Mouse (Mus musculus) erythroblast, embryonic 14.5 days (primary cell): ENCODE measurements around the gene Nlrp6. TPM values are rescaled to one million over a fixed set of nuclear protein-coding genes. Genes with fewer than 3 reads are reported as not detected.

Experiments
- H3K27me3 ChIP-seq: 2 replicates; pipeline ENCODE4 v1.6.1; 2012; ENCODE audit warnings: inconsistent platforms; ENCODE audit not compliant: control insufficient read depth
- H3K36me3 ChIP-seq: 2 replicates; pipeline ENCODE4 v1.6.1; 2012; ENCODE audit warnings: mild to moderate bottlenecking, inconsistent platforms; ENCODE audit not compliant: control insufficient read depth
- H3K4me1 ChIP-seq: 2 replicates; pipeline ENCODE4 v1.6.1; 2012; ENCODE audit warnings: inconsistent platforms; ENCODE audit not compliant: control insufficient read depth
- H3K4me3 ChIP-seq: replicated peaks from 2 replicates; pipeline ENCODE3; 2012; ENCODE audit warnings: moderate library complexity, mild to moderate bottlenecking, inconsistent platforms
- H3K9me3 ChIP-seq: 2 replicates; pipeline ENCODE4 v1.6.1; 2012; ENCODE audit warnings: low read length, inconsistent platforms, mixed read lengths; ENCODE audit not compliant: control insufficient read depth
- GATA1 ChIP-seq: IDR thresholded peaks from 2 replicates; pipeline ENCODE4 v1.6.1; 2012; ENCODE audit warnings: low read length, inconsistent platforms, mixed read lengths
- TAL1 ChIP-seq: IDR thresholded peaks from 3 replicates; pipeline ENCODE4 v1.6.1; 2012; ENCODE audit warnings: low read length, inconsistent platforms, mixed read lengths
- polyA plus RNA-seq: library from polyadenylated mRNA; stranded (reverse); fragments of >175 nt; gene quantifications from 2 replicates; pipeline ENCODE4 v1.2.3, GENCODE M21; 2012

Nlrp6 gene
- polyA plus RNA-seq, 1 experiment = not detected

DNA sequence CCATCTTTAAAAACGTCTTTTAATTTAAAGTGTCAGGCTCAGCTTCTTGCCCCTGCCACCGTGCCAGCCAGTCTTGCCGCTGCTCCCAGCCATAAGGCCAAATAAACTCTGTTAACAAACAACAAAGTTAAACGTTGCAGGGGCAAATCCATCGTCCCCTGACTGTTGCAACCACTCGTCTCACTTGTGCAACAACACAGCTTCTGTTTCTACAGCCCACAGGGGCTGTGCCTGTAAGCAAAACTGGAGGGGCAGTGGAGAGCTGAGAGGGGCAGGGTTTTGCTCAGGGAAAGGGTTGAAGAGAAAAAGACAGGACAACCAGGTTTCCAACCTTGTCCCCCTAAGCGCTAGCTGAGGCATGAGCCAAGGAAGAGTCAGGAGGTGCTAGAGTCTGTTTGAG, 12.5 kb upstream of the Nlrp6 start:
- TF ChIP-seq GATA1 = no peak
- TF ChIP-seq TAL1 = no peak
- H3K4me3 ChIP-seq = no peak overlapping the region
- no peaks in the 10 kb centered on the region for H3K36me3 ChIP-seq
- peaks cover 3% of the 10 kb centered on the region for H3K27me3 ChIP-seq
- peaks cover 8% of the 10 kb centered on the region for H3K4me1 ChIP-seq
- no peaks in the 10 kb centered on the region for H3K9me3 ChIP-seq

DNA sequence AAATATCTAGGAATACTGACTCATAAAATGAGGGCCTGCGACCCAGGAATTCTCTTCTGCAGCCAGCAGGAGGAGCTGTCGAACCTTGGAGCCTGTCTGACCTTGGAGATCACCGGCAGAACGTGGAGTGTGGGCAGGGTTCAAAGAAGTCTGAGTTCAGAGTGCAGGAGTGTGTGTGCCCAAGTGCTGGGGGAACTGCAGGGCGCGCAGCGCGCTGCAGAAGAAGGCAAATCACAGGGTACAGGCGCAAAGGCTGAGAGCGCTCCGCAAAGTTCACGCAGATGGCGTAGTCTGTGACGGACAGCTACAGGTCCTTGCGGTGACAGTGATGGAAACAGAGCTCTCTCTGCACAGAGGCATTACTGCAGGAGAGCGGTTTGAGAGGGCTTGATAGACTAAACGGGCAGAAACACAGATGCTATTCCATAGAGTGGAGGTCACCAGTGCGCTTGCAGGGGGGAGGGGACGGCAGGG, 12.0 kb upstream of the Nlrp6 start:
- no peaks in the 10 kb centered on the region for H3K36me3 ChIP-seq
- TF ChIP-seq GATA1 = no peak
- no peak for TF ChIP-seq TAL1
- no peaks in the 10 kb centered on the region for H3K9me3 ChIP-seq
- H3K4me3 ChIP-seq = no peak overlapping the region
- peaks cover 8% of the 10 kb centered on the region for H3K4me1 ChIP-seq
- H3K27me3 ChIP-seq = peaks cover 3% of the 10 kb centered on the region

GRCm38 (mm10) chr7:140912293-140912692, 8.4 kb upstream of the Nlrp6 start:
- no peak overlapping the region for H3K4me3 ChIP-seq
- H3K4me1 ChIP-seq = peaks cover 8% of the 10 kb centered on the region
- peaks cover 3% of the 10 kb centered on the region for H3K27me3 ChIP-seq
- no peak for TF ChIP-seq TAL1
- TF ChIP-seq GATA1 = no peak
- no peaks in the 10 kb centered on the region; the same call in 1 of the 2 replicates for H3K36me3 ChIP-seq
- H3K9me3 ChIP-seq = no peaks in the 10 kb centered on the region

DNA sequence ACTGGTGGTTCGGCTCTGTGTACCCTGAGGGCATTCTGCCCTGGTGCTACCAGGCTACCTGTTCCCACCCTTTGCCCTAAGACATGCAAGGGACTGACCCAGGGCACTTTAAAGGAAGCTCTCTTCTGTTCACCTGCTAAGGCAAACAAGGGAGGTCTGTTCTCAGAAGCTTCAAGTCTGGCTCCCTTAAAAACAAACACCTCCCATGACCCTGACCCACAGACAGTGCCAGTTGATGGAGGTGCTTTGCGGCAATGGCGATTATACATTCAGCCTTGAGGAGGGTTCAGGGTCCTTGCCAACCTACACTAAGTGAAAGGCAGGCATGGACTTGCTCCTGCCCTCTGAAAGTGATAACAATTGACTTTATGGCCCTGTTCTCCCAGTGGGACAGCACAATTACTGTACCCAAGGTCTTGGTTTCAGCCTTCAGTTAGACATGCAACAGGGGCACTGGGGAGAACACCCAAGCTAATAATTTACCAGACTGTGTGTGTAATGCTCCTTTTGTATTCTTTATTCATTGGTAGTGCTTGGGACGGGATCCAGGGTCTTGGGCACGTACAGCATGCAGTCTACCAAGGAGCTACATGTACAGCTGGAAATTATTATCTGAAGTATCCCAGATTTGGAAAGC, 7.7 kb upstream of the Nlrp6 start:
- Histone ChIP-seq H3K4me3 (no peak overlapping the region), H3K9me3 (no peaks in the 10 kb centered on the region), H3K27me3 (peaks cover 3% of the 10 kb centered on the region), H3K4me1 (peaks cover 8% of the 10 kb centered on the region), H3K36me3 (no peaks in the 10 kb centered on the region; the same call in 1 of the 2 replicates)
- no peak for TF ChIP-seq TAL1
- TF ChIP-seq GATA1 = no peak

- Histone ChIP-seq H3K36me3 (no peaks in the 10 kb centered on the region; the same call in 1 of the 2 replicates), H3K27me3 (peaks cover 6% of the 10 kb centered on the region), H3K9me3 (no peaks in the 10 kb centered on the region), H3K4me3 (no peak overlapping the region), H3K4me1 (peaks cover 4% of the 10 kb centered on the region)
- TF ChIP-seq TAL1 = no peak
- no peak for TF ChIP-seq GATA1
Observed at GRCm38 (mm10) chr7:140914031-140914690, 6.5 kb upstream of the Nlrp6 start.

- Histone ChIP-seq H3K36me3 (no peaks in the 10 kb centered on the region; the same call in 1 of the 2 replicates), H3K4me1 (peaks cover 2% of the 10 kb centered on the region; the same call in 1 of the 2 replicates), H3K9me3 (no peaks in the 10 kb centered on the region; the same call in 1 of the 2 replicates), H3K4me3 (no peak overlapping the region), H3K27me3 (peaks cover 56% of the 10 kb centered on the region)
- no peak for TF ChIP-seq TAL1
- TF ChIP-seq GATA1 = no peak
Observed at GRCm38 (mm10) chr7:140919911-140920310, 791 bp upstream of the Nlrp6 start.

DNA sequence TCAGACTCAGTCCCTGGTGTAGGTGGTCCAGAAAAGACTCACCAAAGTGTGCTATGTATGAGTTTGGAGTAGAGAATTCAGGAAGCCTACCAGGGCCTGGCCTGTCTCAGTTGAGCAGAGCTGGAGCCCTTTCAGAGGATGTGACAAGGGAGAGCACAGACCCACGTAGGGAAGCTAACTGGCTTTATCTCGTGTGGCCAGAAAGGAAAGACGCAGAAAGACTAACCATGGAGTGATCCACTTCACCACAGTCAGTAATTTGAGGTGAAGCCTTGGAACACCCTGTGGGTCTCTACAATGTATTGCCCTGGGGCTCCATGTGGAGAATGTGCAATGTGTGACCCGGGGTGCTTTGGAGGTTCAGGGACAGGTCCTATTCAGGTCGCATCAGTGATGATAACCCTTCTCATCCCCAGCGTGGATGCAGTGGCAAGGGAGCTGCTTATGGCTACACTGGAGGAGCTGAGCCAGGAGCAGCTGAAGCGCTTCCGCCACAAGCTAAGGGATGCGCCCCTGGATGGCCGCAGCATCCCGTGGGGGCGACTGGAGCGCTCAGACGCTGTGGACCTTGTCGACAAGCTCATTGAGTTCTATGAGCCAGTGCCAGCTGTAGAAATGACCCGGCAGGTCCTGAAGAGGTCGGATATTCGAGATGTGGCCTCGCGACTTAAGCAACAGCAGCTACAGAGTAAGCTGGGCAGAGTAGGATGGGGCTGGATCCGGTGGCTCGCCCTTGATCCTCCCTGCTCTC, 698 bp downstream of the Nlrp6 start:
- Histone ChIP-seq H3K36me3 (peaks cover 3% of the 10 kb centered on the region; the same call in 1 of the 2 replicates), H3K4me1 (peaks cover 2% of the 10 kb centered on the region; the same call in 1 of the 2 replicates), H3K27me3 (peaks cover 61% of the 10 kb centered on the region), H3K9me3 (no peaks in the 10 kb centered on the region; the same call in 1 of the 2 replicates), H3K4me3 (no peak overlapping the region)
- TF ChIP-seq TAL1 (no peak), GATA1 (no peak)

DNA sequence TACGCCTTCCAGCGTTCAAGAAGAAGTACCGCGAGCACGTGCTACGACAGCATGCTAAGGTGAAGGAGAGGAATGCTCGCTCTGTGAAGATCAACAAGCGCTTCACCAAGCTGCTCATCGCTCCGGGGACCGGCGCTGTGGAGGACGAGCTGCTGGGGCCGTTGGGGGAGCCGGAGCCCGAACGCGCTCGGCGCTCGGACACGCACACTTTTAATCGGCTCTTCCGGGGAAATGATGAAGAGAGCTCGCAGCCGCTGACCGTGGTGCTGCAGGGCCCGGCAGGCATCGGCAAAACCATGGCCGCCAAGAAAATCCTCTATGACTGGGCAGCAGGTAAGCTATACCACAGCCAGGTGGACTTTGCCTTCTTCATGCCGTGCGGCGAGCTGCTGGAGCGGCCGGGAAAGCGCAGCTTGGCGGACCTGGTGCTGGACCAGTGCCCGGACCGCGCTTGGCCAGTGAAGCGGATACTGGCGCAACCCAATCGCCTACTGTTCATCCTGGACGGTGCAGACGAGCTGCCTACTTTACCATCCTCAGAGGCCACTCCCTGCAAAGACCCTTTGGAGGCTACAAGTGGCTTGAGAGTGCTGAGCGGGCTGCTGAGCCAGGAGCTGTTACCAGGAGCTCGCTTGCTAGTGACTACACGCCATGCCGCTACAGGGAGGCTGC, 1.8 kb downstream of the Nlrp6 start:
- peaks cover 3% of the 10 kb centered on the region; the same call in 1 of the 2 replicates for H3K36me3 ChIP-seq
- peaks cover 2% of the 10 kb centered on the region; the same call in 1 of the 2 replicates for H3K4me1 ChIP-seq
- TF ChIP-seq TAL1 (no peak), GATA1 (no peak)
- no peak overlapping the region for H3K4me3 ChIP-seq
- peaks cover 61% of the 10 kb centered on the region for H3K27me3 ChIP-seq
- H3K9me3 ChIP-seq = no peaks in the 10 kb centered on the region; the same call in 1 of the 2 replicates
